Mouse (Mus musculus) forebrain, embryonic 14.5 days (tissue): Measurements from ENCODE around the gene Acot11. TPM values are rescaled to one million over a fixed set of nuclear protein-coding genes. Genes with fewer than 3 reads are reported as not detected.
"Not testable (repeated sequence)": the region's sequence is repeated elsewhere in the genome, so short reads cannot be mapped to it uniquely, and the experiment has no call there.

ENCODE experiments used
- ATAC-seq: fragments of 200-750 bp; cut with Nextera tagmentation; 2 replicates; pipeline ENCODE4 v1.8.0; 2017; ENCODE audit warnings: mild to moderate bottlenecking, moderate library complexity
- DNase-seq: peaks from one replicate; pipeline ENCODE4 v3.0.0-alpha.2; 2015; ENCODE audit warnings: low spot score
- H3K27ac ChIP-seq: fragments of 300-500 bp; sonication (generic); 2 replicates; pipeline ENCODE4 v1.5.1; 2014; ENCODE audit warnings: low read depth, mild to moderate bottlenecking, control low read depth, low read length, moderate library complexity
- H3K27me3 ChIP-seq: fragments of 300-500 bp; sonication (generic); replicated peaks from 2 replicates; pipeline ENCODE4 v1.6.1; 2014; ENCODE audit warnings: low read length, control low read depth, mixed read lengths; ENCODE audit not compliant: control insufficient read depth, insufficient read depth
- H3K36me3 ChIP-seq: fragments of 300-500 bp; sonication (generic); 2 replicates; pipeline ENCODE4 v1.6.1; 2014; ENCODE audit warnings: low read length, control low read depth; ENCODE audit not compliant: control insufficient read depth, insufficient read depth
- H3K4me1 ChIP-seq: fragments of 300-500 bp; sonication (generic); 2 replicates; pipeline ENCODE4 v1.6.1; 2014; ENCODE audit warnings: antibody characterized with exemption, low read length, control low read depth; ENCODE audit not compliant: control insufficient read depth, insufficient read depth
- H3K4me2 ChIP-seq: fragments of 300-500 bp; sonication (generic); 2 replicates; pipeline ENCODE4 v1.6.1; 2014; ENCODE audit warnings: mild to moderate bottlenecking, control low read depth, low read length
- H3K4me3 ChIP-seq: fragments of 300-500 bp; sonication (generic); 2 replicates; pipeline ENCODE4 v1.5.1; 2014; ENCODE audit warnings: low read depth, low read length, control low read depth
- H3K9ac ChIP-seq: fragments of 300-500 bp; sonication (generic); 2 replicates; pipeline ENCODE4 v1.6.1; 2014; ENCODE audit warnings: mild to moderate bottlenecking, low read length, control low read depth, moderate library complexity
- H3K9me3 ChIP-seq: fragments of 300-500 bp; sonication (generic); replicated peaks from 2 replicates; pipeline ENCODE4 v1.6.1; 2016; ENCODE audit warnings: low read length, control low read depth, mixed read lengths; ENCODE audit not compliant: control insufficient read depth
- WGBS: fragments of 180-500 bp; shearing (Covaris S2); extraction: QIAGEN DNeasy Blood & Tissue Kit; methylation state at CpG from one replicate; pipeline ENCODE4 v1.1.7; 2014; 5-methylcytosine and 5-hydroxymethylcytosine counted together
- polyA plus RNA-seq: library from polyadenylated mRNA; unstranded; fragments of >200 nt; fragmentation: Nextera tagmentation; extraction: Ambion mirVana; gene quantifications from 2 replicates; pipeline ENCODE4 v1.2.1, GENCODE M21; 2014

The Acot11 gene
- polyA plus RNA-seq, 1 experiment from 2014 or later = 0.77 TPM

DNA sequence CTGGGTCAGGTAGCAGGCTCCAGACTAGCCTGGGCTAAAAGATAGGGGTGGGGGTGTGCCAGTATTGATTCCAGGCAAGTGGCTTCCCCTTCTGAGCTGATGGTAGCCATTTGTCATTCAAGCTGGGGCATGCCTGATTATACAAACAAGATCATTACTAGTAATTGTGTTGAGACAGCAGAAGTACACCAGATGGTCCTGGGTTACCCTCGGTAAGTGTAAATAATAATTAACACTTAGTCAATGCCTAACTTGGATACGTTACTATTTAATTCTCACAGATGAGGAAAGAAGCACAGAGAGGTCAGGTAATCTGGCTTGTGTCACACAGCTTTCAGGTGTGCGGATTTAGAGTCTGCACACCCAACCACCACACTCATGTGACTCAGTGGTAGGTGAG is 66.9 kb downstream of the Acot11 start:
- no peaks in the 10 kb centered on the region for H3K9me3 ChIP-seq
- no peaks in the 10 kb centered on the region for H3K4me1 ChIP-seq
- DNase-seq = peak; percentile 59
- H3K27ac ChIP-seq = no peak overlapping the region
- no peaks in the 10 kb centered on the region for H3K27me3 ChIP-seq
- H3K4me2 ChIP-seq = no peak overlapping the region
- H3K36me3 ChIP-seq = no peaks in the 10 kb centered on the region
- no peak for ATAC-seq
- no peak overlapping the region for H3K9ac ChIP-seq
- no peak overlapping the region for H3K4me3 ChIP-seq
- 56% methylated on average over 3 of the region's 3 CpGs for WGBS

DNA sequence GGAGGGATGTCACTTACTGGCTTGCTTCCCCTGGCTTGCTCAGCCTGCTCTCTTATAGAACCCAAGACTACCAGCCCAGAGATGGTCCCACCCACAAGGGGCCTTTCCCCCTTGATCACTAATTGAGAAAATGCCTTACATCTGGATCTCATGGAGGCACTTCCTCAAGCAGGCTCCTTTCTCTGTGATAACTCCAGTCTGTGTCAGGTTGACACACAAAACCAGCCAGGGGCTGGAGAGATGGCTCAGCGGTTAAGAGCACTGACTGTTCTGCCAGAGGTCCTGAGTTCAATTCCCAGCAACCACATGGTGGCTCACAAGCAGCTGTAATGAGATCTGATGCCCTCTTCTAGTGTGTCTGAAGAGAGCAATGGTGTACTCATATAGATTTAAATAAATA is 67.9 kb downstream of the Acot11 start:
- H3K9ac ChIP-seq, H3K36me3 ChIP-seq, H3K4me2 ChIP-seq, H3K27me3 ChIP-seq, H3K4me1 ChIP-seq, H3K4me3 ChIP-seq, ATAC-seq, DNase-seq, H3K9me3 ChIP-seq, H3K27ac ChIP-seq: not testable (repeated sequence)
- WGBS = 90% methylated on average over 1 of the region's 1 CpGs

DNA sequence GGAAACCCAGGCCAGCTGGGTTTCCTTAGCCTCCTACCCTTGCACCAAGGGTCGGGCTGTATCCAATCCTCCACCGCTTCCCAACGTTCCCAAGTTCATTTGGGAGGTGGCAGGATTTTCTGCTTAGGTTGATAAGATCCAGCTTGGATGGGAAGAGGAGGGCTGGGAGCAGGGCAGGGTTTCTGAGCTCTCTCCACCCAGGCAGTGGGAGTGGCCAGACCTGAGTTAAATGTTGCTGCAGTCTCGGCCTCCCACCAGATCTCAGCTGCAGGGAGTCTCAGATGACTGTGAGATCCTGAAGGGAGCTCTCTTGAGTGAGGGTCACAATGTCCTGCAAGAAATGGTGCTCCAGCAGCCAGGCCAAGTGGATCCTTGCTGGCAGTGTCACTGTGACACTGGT is 71.2 kb downstream of the Acot11 start, which contains the start of gene Fam151a:
Gene Fam151a, plus strand, starts transcription at position 254 of the 400 bp plus-strand sequence.
- Histone ChIP-seq H3K27ac (no peak within 1 kb of the TSS), H3K4me3 (no peak within 1 kb of the TSS), H3K4me2 (no peak within 1 kb of the TSS), H3K9ac (no peak within 1 kb of the TSS), H3K4me1 (no peaks in the 10 kb centered on the region), H3K9me3 (no peaks in the 10 kb centered on the region), H3K36me3 (no peaks in the 10 kb centered on the region), H3K27me3 (no peaks in the 10 kb centered on the region)
- no peak for ATAC-seq
- 62% methylated on average over 4 of the region's 4 CpGs for WGBS
- no peak for DNase-seq

DNA sequence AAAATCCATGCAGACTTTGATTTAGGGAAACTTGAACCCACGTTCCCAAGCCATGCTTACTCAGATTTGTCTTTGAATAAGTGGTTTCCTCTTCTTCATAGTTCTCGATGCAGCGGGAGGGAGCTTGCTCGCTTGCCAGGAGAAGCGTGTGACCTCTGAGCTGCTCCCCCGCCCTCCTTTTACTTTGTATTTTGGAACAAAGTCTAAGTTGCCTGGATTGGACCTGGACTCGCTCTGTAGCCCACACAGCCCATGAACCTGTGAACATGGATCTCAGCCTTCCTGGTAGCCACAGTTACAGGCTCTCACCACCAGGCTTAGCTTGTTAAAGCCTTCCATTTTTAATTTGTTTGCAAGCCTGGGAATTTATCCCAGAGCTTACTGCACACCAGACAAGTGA is 74.0 kb downstream of the Acot11 start, which contains the start of gene Mroh7:
Gene Mroh7, minus strand, starts transcription at position 112 of the 400 bp plus-strand sequence.
- H3K36me3 ChIP-seq = no peaks in the 10 kb centered on the region
- 81% methylated on average over 7 of the region's 7 CpGs for WGBS
- ATAC-seq (no peak), DNase-seq (no peak)
- H3K27me3 ChIP-seq = no peaks in the 10 kb centered on the region
- H3K9ac ChIP-seq = no peak within 1 kb of the TSS
- no peaks in the 10 kb centered on the region for H3K9me3 ChIP-seq
- H3K4me2 ChIP-seq = no peak within 1 kb of the TSS
- no peaks in the 10 kb centered on the region for H3K4me1 ChIP-seq
- H3K4me3 ChIP-seq = no peak within 1 kb of the TSS
- H3K27ac ChIP-seq = no peak within 1 kb of the TSS

DNA sequence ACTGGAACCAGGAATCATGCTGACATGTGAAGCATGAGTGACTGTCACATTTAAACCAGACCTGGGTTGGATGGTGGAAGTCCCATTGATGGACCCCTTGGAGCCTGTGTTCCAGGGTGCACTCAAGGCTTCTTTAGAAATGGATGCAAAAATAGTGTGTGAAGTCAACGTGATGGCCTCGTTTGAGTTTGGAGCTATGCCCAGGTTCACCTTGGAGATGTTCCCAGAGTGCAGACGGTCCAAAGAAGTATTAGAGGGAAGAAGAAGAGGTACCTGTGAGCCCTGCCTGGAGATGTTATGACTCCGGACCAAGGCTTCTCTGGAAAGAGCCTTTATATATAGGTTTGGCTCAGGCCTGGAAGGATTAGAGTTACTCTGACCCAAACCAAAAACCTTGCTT is 84.2 kb downstream of the Acot11 start:
- no peaks in the 10 kb centered on the region for H3K9me3 ChIP-seq
- H3K4me1 ChIP-seq = no peaks in the 10 kb centered on the region
- DNase-seq (no peak), ATAC-seq (no peak)
- 70% methylated on average over 4 of the region's 4 CpGs for WGBS
- H3K36me3 ChIP-seq = no peaks in the 10 kb centered on the region
- no peak overlapping the region for H3K27ac ChIP-seq
- no peaks in the 10 kb centered on the region for H3K27me3 ChIP-seq
- H3K9ac ChIP-seq = no peak overlapping the region
- no peak overlapping the region for H3K4me3 ChIP-seq
- no peak overlapping the region for H3K4me2 ChIP-seq

DNA sequence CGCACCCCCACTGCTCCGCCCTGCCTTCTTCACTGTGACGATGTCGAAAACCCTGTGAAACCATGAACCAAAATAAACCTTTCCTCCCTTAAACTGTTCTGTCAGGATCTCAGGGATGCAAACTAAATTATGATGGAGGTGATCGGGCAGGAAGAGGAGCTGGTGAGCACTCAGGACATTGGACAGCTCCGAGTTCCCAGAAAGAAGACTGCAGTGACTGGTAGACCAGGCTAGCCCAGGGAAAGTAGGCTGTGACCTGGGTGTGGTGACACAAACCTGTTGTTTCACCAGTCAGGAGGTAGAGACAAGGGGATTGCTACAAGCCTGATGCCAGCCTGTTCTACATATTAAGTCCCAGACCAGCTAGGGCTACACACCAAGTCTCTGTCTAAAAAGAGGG is 91.2 kb downstream of the Acot11 start:
- ATAC-seq = no peak
- H3K27ac ChIP-seq = no peak overlapping the region
- 92% methylated on average over 6 of the region's 6 CpGs for whole genome bisulfite sequencing

DNA sequence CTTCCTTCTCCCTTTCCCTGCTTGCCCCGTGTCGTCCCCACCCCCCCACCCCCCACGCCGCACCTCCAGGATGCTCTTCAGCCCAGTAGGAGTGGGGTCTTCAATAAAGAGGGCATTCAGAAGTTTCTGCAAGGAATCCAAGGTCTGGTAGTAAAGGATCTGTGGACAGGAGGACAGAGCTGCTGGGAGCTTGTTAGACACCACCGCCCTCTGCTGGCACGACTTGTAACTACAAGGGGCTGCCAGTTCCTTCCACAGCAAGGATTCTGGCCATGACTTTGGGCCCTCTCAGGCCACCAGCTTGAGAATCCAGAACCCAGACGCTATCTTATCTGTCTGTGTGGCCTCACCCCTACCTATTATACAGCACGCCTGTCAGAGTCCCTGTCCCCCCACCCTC is 96.4 kb downstream of the Acot11 start:
- Histone ChIP-seq H3K9ac (no peak overlapping the region; the same call in 1 of the 2 replicates), H3K27me3 (no peaks in the 10 kb centered on the region), H3K4me2 (0 out of 2 replicates have a peak overlapping the region, but pooled peaks have one; percentile 5), H3K36me3 (no peaks in the 10 kb centered on the region), H3K9me3 (no peaks in the 10 kb centered on the region), H3K4me3 (no peak overlapping the region), H3K27ac (no peak overlapping the region), H3K4me1 (peaks cover 19% of the 10 kb centered on the region)
- ATAC-seq (peak; percentile 47), DNase-seq (peak; percentile 80)
- 3% methylated on average over 8 of the region's 8 CpGs for WGBS

More for the DNA sequence above, 91.2 kb downstream of the Acot11 start:
- DNase-seq = no peak
- Histone ChIP-seq H3K36me3 (no peaks in the 10 kb centered on the region), H3K9ac (no peak overlapping the region), H3K4me2 (no peak overlapping the region), H3K4me1 (no peaks in the 10 kb centered on the region), H3K4me3 (no peak overlapping the region), H3K9me3 (no peaks in the 10 kb centered on the region), H3K27me3 (no peaks in the 10 kb centered on the region)

DNA sequence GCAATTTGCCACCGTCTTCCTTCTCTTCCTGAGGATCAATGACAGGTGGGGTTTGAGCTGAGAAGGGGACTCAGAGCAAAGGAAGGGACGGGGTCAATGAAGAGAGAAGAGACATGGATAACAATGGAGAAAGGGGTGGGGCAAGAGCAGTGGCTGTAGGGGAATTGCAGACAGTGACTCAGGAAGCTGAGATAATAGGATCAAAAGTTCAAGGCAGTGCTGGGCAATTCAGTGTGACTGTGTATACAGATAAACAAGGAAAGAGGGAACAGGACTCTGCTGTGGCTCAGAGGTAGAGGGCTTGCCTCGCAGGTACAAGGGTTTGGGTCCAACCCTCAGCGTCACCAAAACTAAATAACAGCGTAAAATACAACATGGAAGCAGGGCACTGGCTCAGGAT is 96.8 kb downstream of the Acot11 start:
- 0 out of 2 replicates have a peak, but pooled peaks have one; percentile 6 for ATAC-seq
- H3K9ac ChIP-seq = no peak overlapping the region

DNA sequence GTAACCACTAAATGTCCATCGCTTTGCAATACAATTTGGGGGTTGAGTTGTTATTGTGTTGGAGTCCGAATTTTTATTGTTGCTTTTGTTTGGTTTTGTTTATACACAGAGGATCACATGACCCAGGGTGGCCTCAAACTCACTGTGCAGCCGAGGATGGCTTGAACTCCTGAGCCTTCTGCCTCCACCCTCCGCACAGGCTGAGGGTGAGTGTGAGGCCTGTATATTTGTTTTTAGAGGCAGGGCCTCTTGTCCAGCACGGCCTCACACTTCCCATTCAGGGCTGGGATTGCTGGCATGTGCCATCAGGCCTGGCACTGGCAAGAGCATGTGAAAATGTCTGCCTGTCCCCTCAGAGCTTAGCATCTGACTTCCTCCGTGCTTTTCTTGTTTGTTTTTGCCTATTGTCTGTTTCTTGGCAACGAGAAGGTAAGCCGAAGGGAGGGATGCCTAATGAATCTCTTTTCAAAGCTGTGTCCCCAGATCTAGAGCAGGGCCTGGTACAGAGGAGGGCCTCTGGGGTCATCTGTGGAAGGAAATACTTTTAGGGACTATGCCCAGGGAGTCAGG is 99.6 kb downstream of the Acot11 start:
- peak overlapping the region; percentile 41; the same call in 1 of the 2 replicates for H3K9ac ChIP-seq
- DNase-seq (peak; percentile 36), ATAC-seq (no peak)
- H3K27me3 ChIP-seq = no peaks in the 10 kb centered on the region
- H3K36me3 ChIP-seq = no peaks in the 10 kb centered on the region
- no peak overlapping the region for H3K4me3 ChIP-seq
- H3K4me2 ChIP-seq = no peak overlapping the region
- 23% methylated on average over 8 of the region's 8 CpGs for WGBS
- peaks cover 27% of the 10 kb centered on the region for H3K4me1 ChIP-seq
- peak overlapping the region; percentile 68 for H3K27ac ChIP-seq
- no peaks in the 10 kb centered on the region for H3K9me3 ChIP-seq

More for the DNA sequence above, 96.8 kb downstream of the Acot11 start:
- no peaks in the 10 kb centered on the region for H3K27me3 ChIP-seq
- no peak overlapping the region for H3K27ac ChIP-seq
- 45% methylated on average over 5 of the region's 5 CpGs for WGBS
- H3K4me1 ChIP-seq = peaks cover 19% of the 10 kb centered on the region
- no peaks in the 10 kb centered on the region for H3K36me3 ChIP-seq
- H3K9me3 ChIP-seq = no peaks in the 10 kb centered on the region
- no peak overlapping the region for H3K4me3 ChIP-seq
- DNase-seq = no peak
- H3K4me2 ChIP-seq = 0 out of 2 replicates have a peak overlapping the region, but pooled peaks have one; percentile 5
